In genomic region chr11:121047826-121048399, GRCm38 (mm10) we compare ENCODE assay signal across 10 mouse cellular contexts. TPM values are rescaled to one million over a fixed set of nuclear protein-coding genes. Genes with fewer than 3 reads are reported as not detected.
A peak's percentile ranks its signal among the peaks of the same experiment; 100 is the strongest.
DNase-seq lines count a peak whose midpoint lies in the region; ATAC-seq and TF ChIP-seq lines count a peak whose summit lies in the region.
"Had no signal": no experiment of that assay in that cellular context is flagged by ENCODE, and none has a peak within 500 bp of the region (broad histone marks: within the 10 kb centered on the region; RNA-seq: fewer than 3 reads in every experiment).

No protein-coding gene starts in this region.

- TF ChIP-seq EP300 in heart, postnatal 0 days (IDR thresholded peaks at IDR 0.05; ENCODE audit: low read depth), result no peak

- no peak overlapping the region for H3K27ac ChIP-seq in heart, postnatal 0 days (ENCODE audit: low read depth)
- H3K27ac ChIP-seq in midbrain, embryonic 14.5 days (replicated peaks; ENCODE audit: low read depth, low read length), result no peak overlapping the region
- no peak overlapping the region for H3K27ac ChIP-seq in midbrain, embryonic 10.5 days (replicated peaks)
- H3K27ac ChIP-seq: heart, embryonic 10.5 days had no signal

- 56% methylated on average over 2 of the region's 2 CpGs for WGBS in heart, postnatal 0 days
- WGBS in midbrain, embryonic 14.5 days, result 83% methylated on average over 2 of the region's 2 CpGs
- 57% methylated on average over 2 of the region's 2 CpGs for WGBS in midbrain, embryonic 10.5 days

- no peaks in the 10 kb centered on the region for H3K36me3 ChIP-seq in heart, postnatal 0 days (replicated peaks; ENCODE audit: control insufficient read depth, insufficient read depth, low read length)
- no peaks in the 10 kb centered on the region for H3K36me3 ChIP-seq in midbrain, embryonic 14.5 days (ENCODE audit: control insufficient read depth, insufficient read depth, low read length)
- no peaks in the 10 kb centered on the region for H3K36me3 ChIP-seq in midbrain, embryonic 10.5 days
- H3K36me3 ChIP-seq: heart, embryonic 10.5 days had no signal

- no peaks in the 10 kb centered on the region for H3K9me3 ChIP-seq in heart, postnatal 0 days (replicated peaks; ENCODE audit: control insufficient read depth, low read length)
- H3K9me3 ChIP-seq in midbrain, embryonic 14.5 days (ENCODE audit: control insufficient read depth, low read length), result no peaks in the 10 kb centered on the region
- no peaks in the 10 kb centered on the region for H3K9me3 ChIP-seq in midbrain, embryonic 10.5 days (replicated peaks)
- H3K9me3 ChIP-seq: heart, embryonic 10.5 days had no signal

- no peaks in the 10 kb centered on the region for H3K27me3 ChIP-seq in heart, postnatal 0 days (ENCODE audit: control insufficient read depth, insufficient read depth, low read length)
- H3K27me3 ChIP-seq in midbrain, embryonic 14.5 days (ENCODE audit: control insufficient read depth, insufficient read depth, low read length), result no peaks in the 10 kb centered on the region
- H3K27me3 ChIP-seq in midbrain, embryonic 10.5 days (ENCODE audit: low read depth, poor library complexity, severe bottlenecking), result peaks cover 8% of the 10 kb centered on the region; the same call in 1 of the 2 replicates

- no peak for DNase-seq in heart, postnatal 0 days (ENCODE audit: low spot score)
- DNase-seq in heart, adult 9 months (ENCODE audit: low spot score in 2 of 2), result no peak
- peak; percentile 66 for DNase-seq in midbrain, embryonic 14.5 days
- DNase-seq in midbrain, embryonic 10.5 days (ENCODE audit: low spot score), result no peak
- peak; percentile 26 for DNase-seq in embryo, embryonic 11.5 days (ENCODE audit: low read depth, low spot score)
- peak; percentile 38 for DNase-seq in naive thymus-derived CD4-positive, alpha-beta T cell, adult 2 months (ENCODE audit: low read depth)
- DNase-seq in gastrocnemius, adult 18-20 months (ENCODE audit: low spot score), result no peak
- no peak for DNase-seq in layer of hippocampus, adult 8-10 months (ENCODE audit: low spot score in 2 of 2)

- no peak overlapping the region for H3K4me3 ChIP-seq in heart, postnatal 0 days (ENCODE audit: low read depth, low read length)
- no peak overlapping the region for H3K4me3 ChIP-seq in midbrain, embryonic 14.5 days (replicated peaks; ENCODE audit: low read depth, low read length)
- H3K4me3 ChIP-seq in midbrain, embryonic 10.5 days, result no peak overlapping the region
- H3K4me3 ChIP-seq: heart, embryonic 10.5 days had no signal

- H3K4me2 ChIP-seq in heart, postnatal 0 days (ENCODE audit: low read depth, low read length), result no peak overlapping the region
- H3K4me2 ChIP-seq in midbrain, embryonic 14.5 days (ENCODE audit: low read length), result no peak overlapping the region

- peak; percentile 44 for TF ChIP-seq CTCF in heart, postnatal 0 days (IDR thresholded peaks at IDR 0.05; ENCODE audit: low read depth)

- no peaks in the 10 kb centered on the region for H3K4me1 ChIP-seq in heart, postnatal 0 days (ENCODE audit: control insufficient read depth, insufficient read depth)
- H3K4me1 ChIP-seq in midbrain, embryonic 14.5 days (ENCODE audit: control insufficient read depth, insufficient read depth, low read length), result no peaks in the 10 kb centered on the region
- peaks cover 11% of the 10 kb centered on the region for H3K4me1 ChIP-seq in midbrain, embryonic 10.5 days

- ATAC-seq in heart, postnatal 0 days (ENCODE audit: insufficient read depth, low read depth), result no peak
- ATAC-seq in midbrain, embryonic 14.5 days (ENCODE audit: low FRiP score, low TSS enrichment), result no peak

- H3K9ac ChIP-seq in heart, postnatal 0 days (replicated peaks; ENCODE audit: low read depth, low read length), result no peak overlapping the region
- no peak overlapping the region for H3K9ac ChIP-seq in midbrain, embryonic 14.5 days (replicated peaks; ENCODE audit: low read length)

RNA-seq across cellular contexts. Expression of gene Cd7, which starts 8.7 kb away (rescaled TPM):
- not detected in 2 replicates for total RNA-seq in heart, postnatal 0 days (2014; rRNA removed; ENCODE audit: low replicate concordance)
- polyA plus RNA-seq in heart, postnatal 0 days (2015; fragmentation: Nextera tagmentation; extraction: Ambion mirVana), result 0.16 TPM in 1 of 2 replicates, not detected in the other
- polyA plus RNA-seq in midbrain, embryonic 14.5 days (2014; fragmentation: Nextera tagmentation; extraction: Ambion mirVana), result not detected in 2 replicates
- polyA plus RNA-seq in midbrain, embryonic 10.5 days (2016; fragmentation: Nextera tagmentation; extraction: Ambion mirVana), result not detected in 2 replicates
- total RNA-seq in gastrocnemius, adult 18-20 months (2021), result not detected
- not detected for total RNA-seq in layer of hippocampus, adult 8-10 months (2022)
- total RNA-seq: layer of hippocampus, postnatal 14 days had no signal
- polyA plus RNA-seq: heart, embryonic 10.5 days had no signal

RNA-seq across cellular contexts. Expression of gene Sectm1b, which starts 15.5 kb away (rescaled TPM):
- total RNA-seq in heart, postnatal 0 days (2014; rRNA removed; ENCODE audit: low replicate concordance), result not detected in 2 replicates
- 0.10 TPM in 1 of 2 replicates, not detected in the other for polyA plus RNA-seq in heart, postnatal 0 days (2015; fragmentation: Nextera tagmentation; extraction: Ambion mirVana)
- not detected in 2 replicates for polyA plus RNA-seq in midbrain, embryonic 14.5 days (2014; fragmentation: Nextera tagmentation; extraction: Ambion mirVana)
- not detected in 2 replicates for polyA plus RNA-seq in midbrain, embryonic 10.5 days (2016; fragmentation: Nextera tagmentation; extraction: Ambion mirVana)
- total RNA-seq in gastrocnemius, adult 18-20 months (2021), result not detected
- total RNA-seq in layer of hippocampus, adult 8-10 months (2022), result not detected
- total RNA-seq: layer of hippocampus, postnatal 14 days had no signal
- polyA plus RNA-seq: heart, embryonic 10.5 days had no signal

RNA-seq across cellular contexts. Expression of gene Sectm1a, which starts 33.1 kb away (rescaled TPM):
- total RNA-seq in heart, postnatal 0 days (2014; rRNA removed; ENCODE audit: low replicate concordance), result 0.27 TPM in 1 of 2 replicates, not detected in the other
- 0.19 and 0.25 TPM in 2 replicates for polyA plus RNA-seq in heart, postnatal 0 days (2015; fragmentation: Nextera tagmentation; extraction: Ambion mirVana)
- not detected in 2 replicates for polyA plus RNA-seq in midbrain, embryonic 14.5 days (2014; fragmentation: Nextera tagmentation; extraction: Ambion mirVana)
- not detected in 2 replicates for polyA plus RNA-seq in midbrain, embryonic 10.5 days (2016; fragmentation: Nextera tagmentation; extraction: Ambion mirVana)
- under 1 TPM in 1 of 2 experiments, not detected in 1; 0.17 TPM for total RNA-seq in gastrocnemius, adult 18-20 months (2021)
- not detected for total RNA-seq in layer of hippocampus, adult 8-10 months (2022)
- total RNA-seq: layer of hippocampus, postnatal 14 days had no signal
- polyA plus RNA-seq: heart, embryonic 10.5 days had no signal

RNA-seq across cellular contexts. Expression of gene Csnk1d, which starts 56.8 kb away (rescaled TPM):
- 51.9 and 52.8 TPM in 2 replicates for total RNA-seq in heart, postnatal 0 days (2014; rRNA removed; ENCODE audit: low replicate concordance)
- polyA plus RNA-seq in heart, postnatal 0 days (2015; fragmentation: Nextera tagmentation; extraction: Ambion mirVana), result 42.0 and 46.7 TPM in 2 replicates
- polyA plus RNA-seq in midbrain, embryonic 14.5 days (2014; fragmentation: Nextera tagmentation; extraction: Ambion mirVana), result 81.5 and 85.8 TPM in 2 replicates
- polyA plus RNA-seq in midbrain, embryonic 10.5 days (2016; fragmentation: Nextera tagmentation; extraction: Ambion mirVana), result 120 and 136 TPM in 2 replicates
- 10 to 100 TPM; 48.7 to 57.4 TPM for total RNA-seq in gastrocnemius, adult 18-20 months (2021)
- 100 to 1,000 TPM; 120 to 153 (median 134) TPM for total RNA-seq in layer of hippocampus, adult 8-10 months (2022)

Comparison
In these comparisons a context has a peak if more than half of its experiments do, and no peak if none do; other contexts are left out.
1. DNase-seq: peak in midbrain, embryonic 14.5 days (single experiment), embryo, embryonic 11.5 days (single experiment) and naive thymus-derived CD4-positive, alpha-beta T cell, adult 2 months (single experiment); none in heart, postnatal 0 days (single experiment), heart, adult 9 months (0 of 2), midbrain, embryonic 10.5 days (single experiment), gastrocnemius, adult 18-20 months (single experiment) and layer of hippocampus, adult 8-10 months (0 of 2).